ENCODE assay signal across 19 mouse cellular contexts in genomic region chr5:92376795-92377405, GRCm38 (mm10). TPM values are rescaled to one million over a fixed set of nuclear protein-coding genes. Genes with fewer than 3 reads are reported as not detected.
DNase-seq lines count a peak whose midpoint lies in the region; ATAC-seq and TF ChIP-seq lines count a peak whose summit lies in the region.
"Had no signal": no experiment of that assay in that cellular context is flagged by ENCODE, and none has a peak within 500 bp of the region (broad histone marks: within the 10 kb centered on the region; RNA-seq: fewer than 3 reads in every experiment).

No protein-coding gene starts in this region.

- no peak overlapping the region for H3K4me2 ChIP-seq in forebrain, embryonic 11.5 days (ENCODE audit: low read depth, low read length, severe bottlenecking)
- no peak overlapping the region for H3K4me2 ChIP-seq in forebrain, postnatal 0 days (ENCODE audit: low read depth)
- H3K4me2 ChIP-seq in kidney, embryonic 15.5 days = 0 out of 2 replicates have a peak overlapping the region, but pooled peaks have one; percentile 10
- H3K4me2 ChIP-seq in intestine, embryonic 16.5 days (ENCODE audit: low read depth, low read length) = 0 out of 2 replicates have a peak overlapping the region, but pooled peaks have one; percentile 16
- H3K4me2 ChIP-seq: embryonic facial prominence, embryonic 12.5 days; hindbrain, embryonic 12.5 days had no signal

- no peaks in the 10 kb centered on the region for H3K36me3 ChIP-seq in forebrain, embryonic 11.5 days (ENCODE audit: control insufficient read depth, insufficient read depth, low read length)
- H3K36me3 ChIP-seq in forebrain, postnatal 0 days (ENCODE audit: insufficient read depth) = no peaks in the 10 kb centered on the region
- no peaks in the 10 kb centered on the region for H3K36me3 ChIP-seq in kidney, embryonic 15.5 days
- H3K36me3 ChIP-seq in intestine, embryonic 16.5 days (ENCODE audit: control insufficient read depth, insufficient read depth, low read length) = no peaks in the 10 kb centered on the region
- H3K36me3 ChIP-seq: embryonic facial prominence, embryonic 12.5 days; G1E; hindbrain, embryonic 12.5 days had no signal

- H3K4me3 ChIP-seq in forebrain, embryonic 11.5 days (ENCODE audit: low read depth, low read length) = no peak overlapping the region
- no peak overlapping the region for H3K4me3 ChIP-seq in forebrain, postnatal 0 days (ENCODE audit: low read depth, low read length)
- H3K4me3 ChIP-seq in kidney, embryonic 15.5 days (replicated peaks) = no peak overlapping the region
- H3K4me3 ChIP-seq in brown adipose tissue, adult 24 weeks (ENCODE audit: insufficient read depth, low read depth, low read length) = peak overlapping the region; percentile 59
- H3K4me3 ChIP-seq in intestine, embryonic 16.5 days (ENCODE audit: low read length) = no peak overlapping the region
- H3K4me3 ChIP-seq: embryonic facial prominence, embryonic 12.5 days; hindbrain, embryonic 12.5 days had no signal

- H3K27ac ChIP-seq in forebrain, embryonic 11.5 days (ENCODE audit: low read depth, low read length) = 0 out of 2 replicates have a peak overlapping the region, but pooled peaks have one; percentile 37
- H3K27ac ChIP-seq in forebrain, postnatal 0 days (ENCODE audit: low read depth, low read length) = no peak overlapping the region
- H3K27ac ChIP-seq in kidney, embryonic 15.5 days = 0 out of 2 replicates have a peak overlapping the region, but pooled peaks have one; percentile 14
- H3K27ac ChIP-seq in brown adipose tissue, adult 24 weeks (replicated peaks; ENCODE audit: low read depth, low read length) = peak overlapping the region; percentile 84
- H3K27ac ChIP-seq in intestine, embryonic 16.5 days (ENCODE audit: low read length) = 0 out of 2 replicates have a peak overlapping the region, but pooled peaks have one; percentile 16
- H3K27ac ChIP-seq: embryonic facial prominence, embryonic 12.5 days; hindbrain, embryonic 12.5 days had no signal

- H3K27me3 ChIP-seq in forebrain, embryonic 11.5 days (ENCODE audit: control insufficient read depth, insufficient read depth, low read length) = no peaks in the 10 kb centered on the region
- no peaks in the 10 kb centered on the region for H3K27me3 ChIP-seq in forebrain, postnatal 0 days (ENCODE audit: insufficient read depth, low read length)
- H3K27me3 ChIP-seq in kidney, embryonic 15.5 days = no peaks in the 10 kb centered on the region
- no peaks in the 10 kb centered on the region for H3K27me3 ChIP-seq in intestine, embryonic 16.5 days (replicated peaks; ENCODE audit: control insufficient read depth, insufficient read depth, low read length)
- H3K27me3 ChIP-seq: embryonic facial prominence, embryonic 12.5 days; hindbrain, embryonic 12.5 days had no signal

- no peak for TF ChIP-seq CTCF in forebrain, postnatal 0 days (IDR thresholded peaks at IDR 0.05; ENCODE audit: low read depth)

- no peak for ATAC-seq in forebrain, embryonic 11.5 days (replicated peaks; ENCODE audit: low FRiP score)
- no peak for ATAC-seq in forebrain, postnatal 0 days
- no peak for ATAC-seq in kidney, embryonic 15.5 days (replicated peaks; ENCODE audit: low FRiP score)
- peak; percentile 24; the same call in 1 of the 2 replicates for ATAC-seq in intestine, embryonic 16.5 days
- ATAC-seq: activated CD4-positive, CD25-positive, alpha-beta regulatory T cell, adult 4 months had no signal

- 45% methylated on average over 13 of the region's 13 CpGs for WGBS in forebrain, embryonic 11.5 days
- WGBS in forebrain, postnatal 0 days = 26% methylated on average over 13 of the region's 13 CpGs
- 32% methylated on average over 13 of the region's 13 CpGs for WGBS in kidney, embryonic 15.5 days
- WGBS in intestine, embryonic 16.5 days = 18% methylated on average over 13 of the region's 13 CpGs

- H3K4me1 ChIP-seq in forebrain, embryonic 11.5 days (replicated peaks; ENCODE audit: control insufficient read depth, insufficient read depth, low read length) = peaks cover 7% of the 10 kb centered on the region; the same call in 1 of the 2 replicates
- no peaks in the 10 kb centered on the region for H3K4me1 ChIP-seq in forebrain, postnatal 0 days (ENCODE audit: insufficient read depth)
- peaks cover 19% of the 10 kb centered on the region for H3K4me1 ChIP-seq in kidney, embryonic 15.5 days
- H3K4me1 ChIP-seq in brown adipose tissue, adult 24 weeks (ENCODE audit: control insufficient read depth, insufficient read depth, insufficient read length, low read length) = 0 out of 2 replicates have a peak, but pooled peaks cover 6% of the 10 kb centered on the region
- H3K4me1 ChIP-seq in intestine, embryonic 16.5 days (ENCODE audit: control insufficient read depth, insufficient read depth, low read length) = peaks cover 3% of the 10 kb centered on the region; the same call in 1 of the 2 replicates
- H3K4me1 ChIP-seq: hindbrain, embryonic 12.5 days had no signal

- DNase-seq in forebrain, embryonic 11.5 days (ENCODE audit: low spot score) = no peak
- no peak for DNase-seq in forebrain, postnatal 0 days
- no peak for DNase-seq in kidney, adult 8-10 months
- DNase-seq in retina, embryonic 14.5 days (ENCODE audit: low spot score) = no peak
- no peak for DNase-seq in layer of hippocampus, postnatal 25 days (ENCODE audit: extremely low spot score in 1 of 2, low spot score in 1 of 2)
- DNase-seq: B cell, adult 2 months; cerebellum, postnatal 14 days; lung, adult 18-20 months; right cerebral cortex, adult 18-20 months; thymus, postnatal 4 days had no signal

- peak overlapping the region; percentile 24; the same call in 1 of the 2 replicates for H3K9ac ChIP-seq in forebrain, embryonic 11.5 days (ENCODE audit: low read length)
- no peak overlapping the region for H3K9ac ChIP-seq in forebrain, postnatal 0 days
- H3K9ac ChIP-seq in kidney, embryonic 15.5 days = no peak overlapping the region
- H3K9ac ChIP-seq in intestine, embryonic 16.5 days (ENCODE audit: low read depth, low read length) = no peak overlapping the region
- H3K9ac ChIP-seq: embryonic facial prominence, embryonic 12.5 days; hindbrain, embryonic 12.5 days had no signal

- no peaks in the 10 kb centered on the region for H3K9me3 ChIP-seq in forebrain, embryonic 11.5 days (ENCODE audit: control insufficient read depth, low read length)
- no peaks in the 10 kb centered on the region for H3K9me3 ChIP-seq in forebrain, postnatal 0 days (ENCODE audit: low read length)
- H3K9me3 ChIP-seq in kidney, embryonic 15.5 days (replicated peaks) = no peaks in the 10 kb centered on the region
- no peaks in the 10 kb centered on the region for H3K9me3 ChIP-seq in intestine, embryonic 16.5 days (ENCODE audit: control insufficient read depth, low read length)
- H3K9me3 ChIP-seq: embryonic facial prominence, embryonic 12.5 days; G1E; hindbrain, embryonic 12.5 days had no signal

RNA-seq across cellular contexts. Expression of gene Cxcl10, which starts 28.2 kb away (rescaled TPM):
- 0.23 TPM in 1 of 2 replicates, not detected in the other for polyA plus RNA-seq in forebrain, embryonic 11.5 days (2014; fragmentation: Nextera tagmentation; extraction: Ambion mirVana)
- total RNA-seq in forebrain, postnatal 0 days (2014; rRNA removed) = 0.38 and 0.86 TPM in 2 replicates
- polyA plus RNA-seq in forebrain, postnatal 0 days (2015; fragmentation: Nextera tagmentation; extraction: Ambion mirVana) = 0.28 and 0.55 TPM in 2 replicates
- polyA plus RNA-seq in kidney, embryonic 15.5 days (2015; fragmentation: Nextera tagmentation; extraction: Ambion mirVana) = 0.72 and 1.4 TPM in 2 replicates
- 2.7 TPM in 1 of 2 replicates, not detected in the other for polyA plus RNA-seq in brown adipose tissue, adult 24 weeks (2012; ENCODE audit: insufficient read depth, insufficient read length, missing spikeins)
- 2.0 and 3.3 TPM in 2 replicates for polyA plus RNA-seq in intestine, embryonic 16.5 days (2015; fragmentation: Nextera tagmentation; extraction: Ambion mirVana)
- not detected for total RNA-seq in layer of hippocampus, postnatal 25 days (2021)
- total RNA-seq: left cerebral cortex, postnatal 14 days had no signal
- polyA plus RNA-seq: G1E; neural tube, embryonic 14.5 days had no signal

RNA-seq across cellular contexts. Expression of gene Art3, which starts 45.3 kb away (rescaled TPM):
- polyA plus RNA-seq in forebrain, embryonic 11.5 days (2014; fragmentation: Nextera tagmentation; extraction: Ambion mirVana) = 0.75 and 1.0 TPM in 2 replicates
- total RNA-seq in forebrain, postnatal 0 days (2014; rRNA removed) = 3.0 and 3.5 TPM in 2 replicates
- 8.0 and 9.4 TPM in 2 replicates for polyA plus RNA-seq in forebrain, postnatal 0 days (2015; fragmentation: Nextera tagmentation; extraction: Ambion mirVana)
- polyA plus RNA-seq in kidney, embryonic 15.5 days (2015; fragmentation: Nextera tagmentation; extraction: Ambion mirVana) = 3.0 and 3.9 TPM in 2 replicates
- polyA plus RNA-seq in brown adipose tissue, adult 24 weeks (2012; ENCODE audit: insufficient read depth, insufficient read length, missing spikeins) = 163 and 220 TPM in 2 replicates
- 4.4 and 5.6 TPM in 2 replicates for polyA plus RNA-seq in intestine, embryonic 16.5 days (2015; fragmentation: Nextera tagmentation; extraction: Ambion mirVana)
- 1 to 10 TPM; 5.0 to 5.5 TPM for total RNA-seq in layer of hippocampus, postnatal 25 days (2021)
- polyA plus RNA-seq: G1E had no signal

RNA-seq across cellular contexts. Expression of gene Cxcl9, which starts 49.0 kb away (rescaled TPM):
- not detected in 2 replicates for polyA plus RNA-seq in forebrain, embryonic 11.5 days (2014; fragmentation: Nextera tagmentation; extraction: Ambion mirVana)
- total RNA-seq in forebrain, postnatal 0 days (2014; rRNA removed) = not detected in 2 replicates
- polyA plus RNA-seq in forebrain, postnatal 0 days (2015; fragmentation: Nextera tagmentation; extraction: Ambion mirVana) = not detected in 2 replicates
- not detected in 2 replicates for polyA plus RNA-seq in kidney, embryonic 15.5 days (2015; fragmentation: Nextera tagmentation; extraction: Ambion mirVana)
- 15.5 and 47.1 TPM in 2 replicates for polyA plus RNA-seq in brown adipose tissue, adult 24 weeks (2012; ENCODE audit: insufficient read depth, insufficient read length, missing spikeins)
- polyA plus RNA-seq in intestine, embryonic 16.5 days (2015; fragmentation: Nextera tagmentation; extraction: Ambion mirVana) = 0.16 TPM in 1 of 2 replicates, not detected in the other
- not detected for total RNA-seq in layer of hippocampus, postnatal 25 days (2021)
- total RNA-seq: G1E; left cerebral cortex, postnatal 14 days had no signal
- polyA plus RNA-seq: embryonic facial prominence, embryonic 12.5 days; G1E; hindbrain, embryonic 12.5 days; neural tube, embryonic 14.5 days had no signal

RNA-seq across cellular contexts. Expression of gene Nup54, which starts 58.1 kb away (rescaled TPM):
- 65.9 and 70.5 TPM in 2 replicates for polyA plus RNA-seq in forebrain, embryonic 11.5 days (2014; fragmentation: Nextera tagmentation; extraction: Ambion mirVana)
- 80.1 and 94.5 TPM in 2 replicates for total RNA-seq in forebrain, postnatal 0 days (2014; rRNA removed)
- polyA plus RNA-seq in forebrain, postnatal 0 days (2015; fragmentation: Nextera tagmentation; extraction: Ambion mirVana) = 35.1 and 43.7 TPM in 2 replicates
- polyA plus RNA-seq in kidney, embryonic 15.5 days (2015; fragmentation: Nextera tagmentation; extraction: Ambion mirVana) = 54.1 and 55.1 TPM in 2 replicates
- 20.3 and 20.9 TPM in 2 replicates for polyA plus RNA-seq in brown adipose tissue, adult 24 weeks (2012; ENCODE audit: insufficient read depth, insufficient read length, missing spikeins)
- 39.1 and 53.0 TPM in 2 replicates for polyA plus RNA-seq in intestine, embryonic 16.5 days (2015; fragmentation: Nextera tagmentation; extraction: Ambion mirVana)
- total RNA-seq in layer of hippocampus, postnatal 25 days (2021) = 10 to 100 TPM; 30.0 to 38.5 TPM

Comparison
In these comparisons a context has a peak if more than half of its experiments do, and no peak if none do; other contexts are left out.
1. H3K4me2 ChIP-seq: peak in kidney, embryonic 15.5 days (single experiment) and intestine, embryonic 16.5 days (single experiment); none in forebrain, embryonic 11.5 days (single experiment) and forebrain, postnatal 0 days (single experiment).
2. RNA of gene Art3, which starts 45.3 kb away (polyA plus RNA-seq): 163 to 220 TPM in brown adipose tissue, adult 24 weeks; 8.0 to 9.4 TPM in forebrain, postnatal 0 days, 4.4 to 5.6 TPM in intestine, embryonic 16.5 days, 3.0 to 3.9 TPM in kidney, embryonic 15.5 days and 0.75 to 1.0 TPM in forebrain, embryonic 11.5 days; every median in the first group is over 10 times any median in the second.
3. RNA of gene Cxcl9, which starts 49.0 kb away (polyA plus RNA-seq): 15.5 to 47.1 TPM in brown adipose tissue, adult 24 weeks; 0.16 TPM in intestine, embryonic 16.5 days, not detected in kidney, embryonic 15.5 days, not detected in forebrain, embryonic 11.5 days and not detected in forebrain, postnatal 0 days; every median in the first group is over 10 times any median in the second.